Comparison of ENCODE assay signal across 18 mouse cellular contexts in the genomic region with DNA sequence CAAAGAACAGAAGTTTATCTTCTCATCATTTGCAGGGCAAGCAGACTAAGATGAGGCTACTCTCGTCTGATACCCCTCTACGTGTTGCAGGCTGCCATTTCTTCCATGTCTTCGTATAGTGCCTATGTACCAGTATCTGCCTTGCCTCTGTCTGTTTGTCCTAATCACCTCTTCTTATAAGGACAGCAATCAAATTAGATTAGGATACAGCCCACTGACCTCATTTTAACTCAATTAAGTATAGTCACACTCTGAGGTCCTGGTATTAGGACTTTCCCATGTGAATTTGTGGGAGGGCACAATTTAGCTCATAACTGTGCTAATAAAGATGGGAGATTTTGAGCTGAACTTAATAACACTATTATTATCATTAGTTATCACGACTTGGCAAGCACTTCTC.
"Had no signal": no experiment of that assay in that cellular context is flagged by ENCODE, and none has a peak within 500 bp of the region (broad histone marks: within the 10 kb centered on the region; RNA-seq: fewer than 3 reads in every experiment).

No protein-coding gene starts in this region.

- H3K9ac ChIP-seq: liver, postnatal 0 days; lung, embryonic 15.5 days; midbrain, embryonic 13.5 days; midbrain, embryonic 15.5 days; neural tube, embryonic 12.5 days; stomach, embryonic 15.5 days had no signal

- H3K9me3 ChIP-seq: lung, embryonic 15.5 days; midbrain, embryonic 13.5 days; midbrain, embryonic 15.5 days; neural tube, embryonic 12.5 days; stomach, embryonic 15.5 days had no signal

- H3K4me3 ChIP-seq: lung, embryonic 15.5 days; megakaryocyte, embryonic 14.5 days; midbrain, embryonic 13.5 days; midbrain, embryonic 15.5 days; neural tube, embryonic 12.5 days; stomach, embryonic 15.5 days had no signal

- H3K27ac ChIP-seq: lung, embryonic 15.5 days; macrophage; midbrain, embryonic 13.5 days; midbrain, embryonic 15.5 days; neural tube, embryonic 12.5 days; stomach, embryonic 15.5 days; stomach, postnatal 0 days had no signal

- H3K4me1 ChIP-seq: lung, embryonic 15.5 days; megakaryocyte, embryonic 14.5 days; midbrain, embryonic 13.5 days; midbrain, embryonic 15.5 days; neural tube, embryonic 12.5 days; stomach, embryonic 15.5 days had no signal

- ATAC-seq: liver, postnatal 0 days; lung, postnatal 0 days; midbrain, embryonic 13.5 days; midbrain, embryonic 15.5 days had no signal

- H3K27me3 ChIP-seq: lung, embryonic 15.5 days; megakaryocyte, embryonic 14.5 days; midbrain, embryonic 13.5 days; midbrain, embryonic 15.5 days; neural tube, embryonic 12.5 days; stomach, embryonic 15.5 days had no signal

- DNase-seq: liver, postnatal 0 days; lung, adult 2 months; lung, postnatal 14 days; lung, postnatal 36 days; right cerebral cortex, postnatal 14 days; thymus, adult 18-20 months; thymus, postnatal 14 days; thymus, postnatal 36 days had no signal

- H3K4me2 ChIP-seq: lung, embryonic 15.5 days; midbrain, embryonic 11.5 days; midbrain, embryonic 13.5 days; midbrain, embryonic 15.5 days; neural tube, embryonic 12.5 days; stomach, embryonic 15.5 days had no signal

- H3K36me3 ChIP-seq: lung, embryonic 15.5 days; midbrain, embryonic 13.5 days; midbrain, embryonic 15.5 days; neural tube, embryonic 12.5 days; stomach, embryonic 15.5 days had no signal
